Mouse (Mus musculus): ENCODE results near the gene Rgl1. TPM values are rescaled to one million over a fixed set of nuclear protein-coding genes. Genes with fewer than 3 reads are reported as not detected.

Rgl1 gene
- total and polyA plus RNA-seq, 2 experiments from 2014 or later = 22.5 to 27.8 TPM

GRCm38 (mm10) chr1:152550544-152550943, 215.6 kb downstream of the Rgl1 start:
- no peaks in the 10 kb centered on the region for H3K4me1 ChIP-seq (ENCODE audit: insufficient read depth)
- H3K9me3 ChIP-seq (ENCODE audit: low read length) = no peaks in the 10 kb centered on the region
- H3K27ac ChIP-seq (ENCODE audit: low read depth, low read length) = no peak overlapping the region
- H3K4me3 ChIP-seq (ENCODE audit: low read depth, low read length) = no peak overlapping the region
- H3K9ac ChIP-seq = no peak overlapping the region
- WGBS = 89% methylated on average over 2 of the region's 2 CpGs
- DNase-seq (no peak), ATAC-seq (no peak)
- H3K36me3 ChIP-seq (ENCODE audit: insufficient read depth) = peaks cover 11% of the 10 kb centered on the region; the same call in 1 of the 2 replicates
- no peak for TF ChIP-seq CTCF (IDR thresholded peaks at IDR 0.05; ENCODE audit: low read depth)
- H3K4me2 ChIP-seq (ENCODE audit: low read depth) = no peak overlapping the region
- H3K27me3 ChIP-seq (ENCODE audit: insufficient read depth, low read length) = no peaks in the 10 kb centered on the region

DNA sequence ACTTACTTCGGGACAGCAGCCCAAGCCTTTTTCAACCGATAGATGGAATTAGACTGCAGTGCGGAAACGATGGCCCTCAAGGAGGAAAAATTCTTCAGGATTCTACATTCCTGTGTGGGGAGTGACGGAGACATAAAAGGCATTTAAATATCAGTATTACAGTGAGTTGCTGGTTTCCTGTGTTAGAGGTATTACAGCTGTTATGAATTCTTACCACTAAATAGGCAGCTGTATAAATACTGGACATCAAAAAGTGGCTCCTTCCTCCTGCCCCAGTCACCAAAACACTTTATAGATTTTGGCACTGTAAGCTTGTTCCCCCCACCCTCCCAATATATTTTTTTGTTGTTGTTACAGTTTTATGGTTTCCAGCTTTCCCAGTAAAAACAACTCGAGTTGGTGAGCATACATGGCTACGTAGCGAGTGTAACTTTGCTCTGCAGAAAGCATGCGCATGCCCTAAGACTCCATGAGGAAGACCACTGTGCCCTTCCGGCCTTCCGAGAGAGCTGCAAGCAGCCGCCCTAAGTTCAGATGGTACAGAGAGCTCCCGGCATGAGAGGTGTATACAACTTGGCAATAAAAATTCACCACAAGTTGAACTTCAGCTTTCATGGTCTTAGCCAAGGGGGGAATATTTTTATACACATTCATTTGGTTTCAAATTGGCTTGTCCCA, 217.0 kb downstream of the Rgl1 start:
- WGBS = 92% methylated on average over 13 of the region's 13 CpGs
- TF ChIP-seq CTCF (IDR thresholded peaks at IDR 0.05; ENCODE audit: low read depth) = no peak

GRCm38 (mm10) chr1:152543449-152544159, 222.5 kb downstream of the Rgl1 start:
- DNase-seq = no peak
- no peaks in the 10 kb centered on the region for H3K27me3 ChIP-seq (ENCODE audit: insufficient read depth, low read length)
- H3K36me3 ChIP-seq (ENCODE audit: insufficient read depth) = peaks cover 26% of the 10 kb centered on the region
- H3K27ac ChIP-seq (ENCODE audit: low read depth, low read length) = no peak overlapping the region
- H3K9me3 ChIP-seq (ENCODE audit: low read length) = no peaks in the 10 kb centered on the region
- H3K4me3 ChIP-seq (ENCODE audit: low read depth, low read length) = no peak overlapping the region
- ATAC-seq = no peak
- no peak overlapping the region for H3K4me2 ChIP-seq (ENCODE audit: low read depth)
- no peak overlapping the region for H3K9ac ChIP-seq
- no peak for TF ChIP-seq CTCF (IDR thresholded peaks at IDR 0.05; ENCODE audit: low read depth)
- WGBS = 91% methylated on average over 2 of the region's 2 CpGs
- no peaks in the 10 kb centered on the region for H3K4me1 ChIP-seq (ENCODE audit: insufficient read depth)

More for the DNA sequence above, 217.0 kb downstream of the Rgl1 start:
- no peak overlapping the region for H3K4me3 ChIP-seq (ENCODE audit: low read depth, low read length)
- DNase-seq (no peak), ATAC-seq (no peak)
- H3K4me2 ChIP-seq (ENCODE audit: low read depth) = no peak overlapping the region
- H3K36me3 ChIP-seq (ENCODE audit: insufficient read depth) = peaks cover 12% of the 10 kb centered on the region; the same call in 1 of the 2 replicates
- no peaks in the 10 kb centered on the region for H3K27me3 ChIP-seq (ENCODE audit: insufficient read depth, low read length)
- no peak overlapping the region for H3K9ac ChIP-seq
- H3K9me3 ChIP-seq (ENCODE audit: low read length) = no peaks in the 10 kb centered on the region
- no peaks in the 10 kb centered on the region for H3K4me1 ChIP-seq (ENCODE audit: insufficient read depth)
- no peak overlapping the region for H3K27ac ChIP-seq (ENCODE audit: low read depth, low read length)

DNA sequence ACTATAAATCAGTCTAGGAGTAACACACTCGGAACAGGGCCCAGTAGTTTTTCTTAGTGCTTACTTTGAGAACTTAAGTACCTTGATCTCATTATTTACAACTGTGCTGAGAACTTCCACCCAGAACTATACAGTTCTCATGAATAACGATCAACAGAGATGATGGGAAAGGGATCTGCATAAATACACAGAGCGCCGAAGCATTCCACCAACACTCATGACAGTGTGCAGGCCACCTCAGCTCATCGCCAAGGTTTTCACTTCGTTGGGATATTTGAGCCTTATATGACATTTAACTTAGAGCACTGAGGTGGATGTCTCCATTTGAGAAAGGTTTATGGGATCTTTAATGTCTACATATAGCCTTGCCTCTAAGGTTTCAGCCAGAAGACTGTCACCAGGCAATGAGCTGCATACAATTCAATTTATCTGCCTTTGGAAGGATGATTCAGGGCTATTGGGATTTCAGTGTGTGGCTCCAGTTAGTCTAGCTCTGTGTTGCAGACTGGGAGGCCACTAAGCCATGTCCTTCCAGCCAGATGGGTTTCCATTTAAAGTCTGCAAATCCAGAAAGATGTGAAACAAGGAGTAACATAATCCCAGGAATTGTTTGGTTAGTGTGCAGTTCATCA, 223.3 kb downstream of the Rgl1 start:
- Histone ChIP-seq H3K27ac (ENCODE audit: low read depth, low read length) (no peak overlapping the region), H3K9ac (no peak overlapping the region), H3K36me3 (ENCODE audit: insufficient read depth) (peaks cover 26% of the 10 kb centered on the region), H3K4me2 (ENCODE audit: low read depth) (no peak overlapping the region), H3K4me1 (ENCODE audit: insufficient read depth) (no peaks in the 10 kb centered on the region), H3K9me3 (ENCODE audit: low read length) (no peaks in the 10 kb centered on the region), H3K4me3 (ENCODE audit: low read depth, low read length) (no peak overlapping the region), H3K27me3 (ENCODE audit: insufficient read depth, low read length) (no peaks in the 10 kb centered on the region)
- WGBS = 93% methylated on average over 6 of the region's 6 CpGs
- ATAC-seq = no peak
- no peak for DNase-seq
- TF ChIP-seq CTCF (IDR thresholded peaks at IDR 0.05; ENCODE audit: low read depth) = no peak

DNA sequence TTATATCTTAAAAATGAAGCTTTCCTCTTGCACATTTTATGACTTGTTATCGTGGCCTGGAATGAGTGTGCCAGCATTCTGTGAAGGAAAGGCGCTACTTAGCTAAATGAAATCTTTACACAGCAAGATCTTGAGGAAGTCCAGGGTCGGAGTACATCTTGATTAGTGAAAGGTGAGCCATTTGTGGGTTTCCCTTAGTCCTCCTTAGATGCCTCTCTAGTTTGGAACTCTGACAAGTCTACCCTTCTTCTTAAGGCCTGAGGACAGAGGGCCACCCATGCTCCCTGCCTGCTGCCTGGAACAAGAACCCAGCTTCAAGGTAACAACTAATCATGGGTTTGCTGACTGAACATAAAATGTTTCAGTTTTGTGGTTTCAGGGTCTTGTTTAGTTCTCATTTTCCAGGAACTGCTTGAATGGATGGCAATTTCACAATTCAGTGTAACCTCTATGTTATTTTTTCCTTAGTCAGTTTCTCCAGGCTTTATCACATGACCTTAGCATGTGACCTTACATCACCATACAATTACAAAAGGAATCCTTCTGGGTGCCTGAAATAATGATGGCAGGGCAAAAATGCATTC, 225.8 kb downstream of the Rgl1 start:
- ATAC-seq (no peak), DNase-seq (no peak)
- Histone ChIP-seq H3K9ac (no peak overlapping the region), H3K9me3 (ENCODE audit: low read length) (no peaks in the 10 kb centered on the region), H3K4me1 (ENCODE audit: insufficient read depth) (no peaks in the 10 kb centered on the region), H3K4me3 (ENCODE audit: low read depth, low read length) (no peak overlapping the region), H3K27ac (ENCODE audit: low read depth, low read length) (no peak overlapping the region), H3K4me2 (ENCODE audit: low read depth) (no peak overlapping the region), H3K36me3 (ENCODE audit: insufficient read depth) (peaks cover 40% of the 10 kb centered on the region), H3K27me3 (ENCODE audit: insufficient read depth, low read length) (no peaks in the 10 kb centered on the region)
- 92% methylated on average over 3 of the region's 3 CpGs for WGBS
- no peak for TF ChIP-seq CTCF (IDR thresholded peaks at IDR 0.05; ENCODE audit: low read depth)

GRCm38 (mm10) chr1:152538817-152539216, 227.3 kb downstream of the Rgl1 start:
- no peak for TF ChIP-seq CTCF (IDR thresholded peaks at IDR 0.05; ENCODE audit: low read depth)
- DNase-seq (no peak), ATAC-seq (no peak)
- Histone ChIP-seq H3K36me3 (ENCODE audit: insufficient read depth) (peaks cover 36% of the 10 kb centered on the region), H3K4me3 (ENCODE audit: low read depth, low read length) (no peak overlapping the region), H3K4me2 (ENCODE audit: low read depth) (no peak overlapping the region), H3K9me3 (ENCODE audit: low read length) (no peaks in the 10 kb centered on the region), H3K27ac (ENCODE audit: low read depth, low read length) (no peak overlapping the region), H3K9ac (no peak overlapping the region), H3K27me3 (ENCODE audit: insufficient read depth, low read length) (no peaks in the 10 kb centered on the region), H3K4me1 (ENCODE audit: insufficient read depth) (no peaks in the 10 kb centered on the region)
- 92% methylated on average over 4 of the region's 4 CpGs for WGBS

Measured in forebrain, postnatal 0 days (tissue).